Mouse (Mus musculus): Measurements from ENCODE around the gene Krt9. TPM values are rescaled to one million over a fixed set of nuclear protein-coding genes. Genes with fewer than 3 reads are reported as not detected.

Krt9 gene
- polyA plus RNA-seq, 1 experiment from 2014 or later, result not detected

- no peaks in the 10 kb centered on the region for H3K36me3 ChIP-seq (replicated peaks; ENCODE audit: insufficient read depth, low read length)
- peaks cover 22% of the 10 kb centered on the region for H3K27me3 ChIP-seq (ENCODE audit: insufficient read depth, low read length)
- no peak overlapping the region for H3K27ac ChIP-seq (ENCODE audit: low read depth)
- no peak overlapping the region for H3K4me3 ChIP-seq (ENCODE audit: low read depth, low read length)
- no peak for TF ChIP-seq EP300 (IDR thresholded peaks at IDR 0.05; ENCODE audit: low read depth)
- no peak for TF ChIP-seq CTCF (IDR thresholded peaks at IDR 0.05; ENCODE audit: low read depth)
- no peaks in the 10 kb centered on the region for H3K9me3 ChIP-seq (ENCODE audit: low read length)
- no peak overlapping the region for H3K9ac ChIP-seq (replicated peaks)
- no peak overlapping the region for H3K4me2 ChIP-seq (ENCODE audit: low read depth, low read length)
- ATAC-seq (no peak), DNase-seq (no peak)
- no peaks in the 10 kb centered on the region for H3K4me1 ChIP-seq (ENCODE audit: insufficient read depth)
- WGBS (ENCODE audit: insufficient replicate concordance), result 5% methylated on average over 13 of the region's 13 CpGs
Observed at GRCm38 (mm10) chr11:100145858-100146560, 47.0 kb downstream of the Krt9 start.

GRCm38 (mm10) chr11:100145104-100145503 lies 47.9 kb downstream of the Krt9 start:
- WGBS (ENCODE audit: insufficient replicate concordance), result 6% methylated on average over 20 of the region's 20 CpGs
- Histone ChIP-seq H3K9ac (replicated peaks) (no peak overlapping the region; the same call in 1 of the 2 replicates), H3K4me2 (ENCODE audit: low read depth, low read length) (peak overlapping the region; percentile 44), H3K27me3 (ENCODE audit: insufficient read depth, low read length) (peaks cover 22% of the 10 kb centered on the region), H3K27ac (ENCODE audit: low read depth) (no peak overlapping the region), H3K36me3 (replicated peaks; ENCODE audit: insufficient read depth, low read length) (no peaks in the 10 kb centered on the region), H3K4me1 (ENCODE audit: insufficient read depth) (no peaks in the 10 kb centered on the region), H3K9me3 (ENCODE audit: low read length) (no peaks in the 10 kb centered on the region), H3K4me3 (ENCODE audit: low read depth, low read length) (peak overlapping the region; percentile 20)
- TF ChIP-seq EP300 (IDR thresholded peaks at IDR 0.05; ENCODE audit: low read depth) (no peak), CTCF (IDR thresholded peaks at IDR 0.05; ENCODE audit: low read depth) (no peak)
- no peak for ATAC-seq
- DNase-seq, result no peak

GRCm38 (mm10) chr11:100140966-100141365 lies 52.1 kb downstream of the Krt9 start:
- H3K27ac ChIP-seq (ENCODE audit: low read depth), result no peak overlapping the region
- H3K4me2 ChIP-seq (ENCODE audit: low read depth, low read length), result no peak overlapping the region
- 82% methylated on average over 21 of the region's 21 CpGs for whole genome bisulfite sequencing (ENCODE audit: insufficient replicate concordance)
- no peak for ATAC-seq
- no peaks in the 10 kb centered on the region for H3K4me1 ChIP-seq (ENCODE audit: insufficient read depth)
- TF ChIP-seq EP300 (IDR thresholded peaks at IDR 0.05; ENCODE audit: low read depth), result no peak
- TF ChIP-seq CTCF (IDR thresholded peaks at IDR 0.05; ENCODE audit: low read depth), result no peak
- no peak overlapping the region for H3K4me3 ChIP-seq (ENCODE audit: low read depth, low read length)
- H3K27me3 ChIP-seq (ENCODE audit: insufficient read depth, low read length), result peaks cover 19% of the 10 kb centered on the region
- no peaks in the 10 kb centered on the region for H3K36me3 ChIP-seq (replicated peaks; ENCODE audit: insufficient read depth, low read length)
- no peak overlapping the region for H3K9ac ChIP-seq (replicated peaks)
- no peak for DNase-seq
- H3K9me3 ChIP-seq (ENCODE audit: low read length), result no peaks in the 10 kb centered on the region

- Histone ChIP-seq H3K4me1 (ENCODE audit: insufficient read depth) (no peaks in the 10 kb centered on the region), H3K4me2 (ENCODE audit: low read depth, low read length) (no peak overlapping the region), H3K9me3 (ENCODE audit: low read length) (no peaks in the 10 kb centered on the region), H3K9ac (replicated peaks) (no peak overlapping the region), H3K27ac (ENCODE audit: low read depth) (no peak overlapping the region), H3K27me3 (ENCODE audit: insufficient read depth, low read length) (peaks cover 3% of the 10 kb centered on the region; the same call in 1 of the 2 replicates), H3K4me3 (ENCODE audit: low read depth, low read length) (no peak overlapping the region), H3K36me3 (replicated peaks; ENCODE audit: insufficient read depth, low read length) (no peaks in the 10 kb centered on the region)
- 72% methylated on average over 2 of the region's 2 CpGs for WGBS (ENCODE audit: insufficient replicate concordance)
- ATAC-seq (no peak), DNase-seq (no peak)
- TF ChIP-seq CTCF (IDR thresholded peaks at IDR 0.05; ENCODE audit: low read depth) (no peak), EP300 (IDR thresholded peaks at IDR 0.05; ENCODE audit: low read depth) (no peak)
Observed at GRCm38 (mm10) chr11:100139391-100139790, 53.7 kb downstream of the Krt9 start.

- no peak overlapping the region for H3K4me3 ChIP-seq (ENCODE audit: low read depth, low read length)
- no peak overlapping the region for H3K4me2 ChIP-seq (ENCODE audit: low read depth, low read length)
- DNase-seq (no peak), ATAC-seq (no peak)
- no peaks in the 10 kb centered on the region for H3K27me3 ChIP-seq (ENCODE audit: insufficient read depth, low read length)
- H3K36me3 ChIP-seq (replicated peaks; ENCODE audit: insufficient read depth, low read length), result no peaks in the 10 kb centered on the region
- 73% methylated on average over 7 of the region's 7 CpGs for WGBS (ENCODE audit: insufficient replicate concordance)
- H3K4me1 ChIP-seq (ENCODE audit: insufficient read depth), result no peaks in the 10 kb centered on the region
- no peaks in the 10 kb centered on the region for H3K9me3 ChIP-seq (ENCODE audit: low read length)
- no peak for TF ChIP-seq EP300 (IDR thresholded peaks at IDR 0.05; ENCODE audit: low read depth)
- TF ChIP-seq CTCF (IDR thresholded peaks at IDR 0.05; ENCODE audit: low read depth), result no peak
- H3K27ac ChIP-seq (ENCODE audit: low read depth), result no peak overlapping the region
- H3K9ac ChIP-seq (replicated peaks), result no peak overlapping the region
Observed at GRCm38 (mm10) chr11:100138809-100139208, 54.2 kb downstream of the Krt9 start.

- Histone ChIP-seq H3K4me3 (ENCODE audit: low read depth, low read length) (no peak overlapping the region), H3K36me3 (replicated peaks; ENCODE audit: insufficient read depth, low read length) (no peaks in the 10 kb centered on the region), H3K9ac (replicated peaks) (no peak overlapping the region), H3K4me1 (ENCODE audit: insufficient read depth) (no peaks in the 10 kb centered on the region), H3K4me2 (ENCODE audit: low read depth, low read length) (no peak overlapping the region), H3K27ac (ENCODE audit: low read depth) (no peak overlapping the region), H3K27me3 (ENCODE audit: insufficient read depth, low read length) (no peaks in the 10 kb centered on the region), H3K9me3 (ENCODE audit: low read length) (no peaks in the 10 kb centered on the region)
- DNase-seq, result no peak
- TF ChIP-seq EP300 (IDR thresholded peaks at IDR 0.05; ENCODE audit: low read depth) (no peak), CTCF (IDR thresholded peaks at IDR 0.05; ENCODE audit: low read depth) (no peak)
- 49% methylated on average over 5 of the region's 5 CpGs for WGBS (ENCODE audit: insufficient replicate concordance)
- ATAC-seq, result no peak
Observed at GRCm38 (mm10) chr11:100137693-100138092, 55.4 kb downstream of the Krt9 start.

Other genes with a start within 250 kb of the Krt9 start
- gene Krtap9-5, start 244.8 kb downstream of the Krt9 start, polyA plus RNA-seq (2015; fragmentation: Nextera tagmentation; extraction: Ambion mirVana), result not detected in 2 replicates
- gene Krtap29-1, start 214.2 kb downstream of the Krt9 start, polyA plus RNA-seq (2015; fragmentation: Nextera tagmentation; extraction: Ambion mirVana), result not detected in 2 replicates
- gene Krtap16-1, start 206.6 kb downstream of the Krt9 start, polyA plus RNA-seq (2015; fragmentation: Nextera tagmentation; extraction: Ambion mirVana), result not detected in 2 replicates
- gene Krtap17-1, start 199.3 kb downstream of the Krt9 start, polyA plus RNA-seq (2015; fragmentation: Nextera tagmentation; extraction: Ambion mirVana), result not detected in 2 replicates
- not detected in 2 replicates for gene Krt33a, start 177.0 kb downstream of the Krt9 start, polyA plus RNA-seq (2015; fragmentation: Nextera tagmentation; extraction: Ambion mirVana)
- gene Krt33b, start 163.4 kb downstream of the Krt9 start, polyA plus RNA-seq (2015; fragmentation: Nextera tagmentation; extraction: Ambion mirVana), result not detected in 2 replicates
- not detected in 2 replicates for gene Krt34, start 151.7 kb downstream of the Krt9 start, polyA plus RNA-seq (2015; fragmentation: Nextera tagmentation; extraction: Ambion mirVana)
- not detected in 2 replicates for gene Krt31, start 142.7 kb downstream of the Krt9 start, polyA plus RNA-seq (2015; fragmentation: Nextera tagmentation; extraction: Ambion mirVana)
- not detected in 2 replicates for gene Krt32, start 105.0 kb downstream of the Krt9 start, polyA plus RNA-seq (2015; fragmentation: Nextera tagmentation; extraction: Ambion mirVana)
- gene Krt35, start 97.0 kb downstream of the Krt9 start, polyA plus RNA-seq (2015; fragmentation: Nextera tagmentation; extraction: Ambion mirVana), result not detected in 2 replicates
- not detected in 2 replicates for gene Krt36, start 87.6 kb downstream of the Krt9 start, polyA plus RNA-seq (2015; fragmentation: Nextera tagmentation; extraction: Ambion mirVana)
- not detected in 2 replicates for gene Krt13, start 71.7 kb downstream of the Krt9 start, polyA plus RNA-seq (2015; fragmentation: Nextera tagmentation; extraction: Ambion mirVana)
- gene Krt15, start 57.3 kb downstream of the Krt9 start, polyA plus RNA-seq (2015; fragmentation: Nextera tagmentation; extraction: Ambion mirVana), result 0.11 TPM in 1 of 2 replicates, not detected in the other
- gene Krt19, start 44.6 kb downstream of the Krt9 start, polyA plus RNA-seq (2015; fragmentation: Nextera tagmentation; extraction: Ambion mirVana), result 5.5 and 7.8 TPM in 2 replicates
- 0.32 and 1.2 TPM in 2 replicates for gene Krt14, start 14.3 kb upstream of the Krt9 start, polyA plus RNA-seq (2015; fragmentation: Nextera tagmentation; extraction: Ambion mirVana)
- not detected in 2 replicates for gene Krt16, start 55.7 kb upstream of the Krt9 start, polyA plus RNA-seq (2015; fragmentation: Nextera tagmentation; extraction: Ambion mirVana)
- gene Krt17, start 67.8 kb upstream of the Krt9 start, polyA plus RNA-seq (2015; fragmentation: Nextera tagmentation; extraction: Ambion mirVana), result 0.08 and 0.09 TPM in 2 replicates
- gene Krt42, start 76.6 kb upstream of the Krt9 start, polyA plus RNA-seq (2015; fragmentation: Nextera tagmentation; extraction: Ambion mirVana), result not detected in 2 replicates
- gene Eif1, start 126.6 kb upstream of the Krt9 start, polyA plus RNA-seq (2015; fragmentation: Nextera tagmentation; extraction: Ambion mirVana), result 1,752 and 1,956 TPM in 2 replicates
- gene Gast, start 141.2 kb upstream of the Krt9 start, polyA plus RNA-seq (2015; fragmentation: Nextera tagmentation; extraction: Ambion mirVana), result not detected in 2 replicates
- 0.78 and 0.81 TPM in 2 replicates for gene Hap1, start 162.9 kb upstream of the Krt9 start, polyA plus RNA-seq (2015; fragmentation: Nextera tagmentation; extraction: Ambion mirVana)
- gene Jup, start 204.5 kb upstream of the Krt9 start, polyA plus RNA-seq (2015; fragmentation: Nextera tagmentation; extraction: Ambion mirVana), result 17.5 and 18.9 TPM in 2 replicates
- gene P3h4, start 221.6 kb upstream of the Krt9 start, polyA plus RNA-seq (2015; fragmentation: Nextera tagmentation; extraction: Ambion mirVana), result 3.4 and 4.6 TPM in 2 replicates
- gene Fkbp10, start 222.5 kb upstream of the Krt9 start, polyA plus RNA-seq (2015; fragmentation: Nextera tagmentation; extraction: Ambion mirVana), result 7.4 and 9.0 TPM in 2 replicates
- gene Nt5c3b, start 248.6 kb upstream of the Krt9 start, polyA plus RNA-seq (2015; fragmentation: Nextera tagmentation; extraction: Ambion mirVana), result 11.1 and 11.9 TPM in 2 replicates
- 0.07 TPM in 2 replicates for gene Klhl10, start 248.7 kb upstream of the Krt9 start, polyA plus RNA-seq (2015; fragmentation: Nextera tagmentation; extraction: Ambion mirVana)

Data from liver, postnatal 0 days (tissue).